Mouse (Mus musculus): ENCODE results near the gene Fshb. TPM values are rescaled to one million over a fixed set of nuclear protein-coding genes. Genes with fewer than 3 reads are reported as not detected.
A peak's percentile ranks its signal among the peaks of the same experiment; 100 is the strongest.

Gene Fshb
- not detected for total RNA-seq (2021)

DNA sequence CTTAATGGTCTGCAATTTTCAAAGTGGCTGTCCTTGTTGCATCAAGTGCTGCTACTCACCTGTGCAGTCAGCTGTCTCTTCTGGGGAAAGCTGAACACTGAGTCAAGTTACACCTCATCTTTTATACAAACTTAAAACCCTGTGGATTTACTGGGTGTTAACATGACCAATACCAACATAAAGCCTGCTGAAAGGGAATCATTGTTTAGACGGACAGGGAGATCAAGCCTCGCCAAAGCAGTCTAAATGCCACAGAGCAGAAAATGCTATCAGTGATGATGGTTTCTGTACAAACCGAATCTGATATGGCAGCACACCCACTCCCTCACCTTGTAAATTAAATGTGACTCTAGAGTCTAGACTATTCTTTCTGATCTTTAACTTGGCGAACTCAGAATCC, at the start of gene Fshb:
Gene Fshb, minus strand, starts transcription at position 101 of the 400 bp plus-strand sequence.
- intact Hi-C loops (cut with DNase I): no loop called here

DNA sequence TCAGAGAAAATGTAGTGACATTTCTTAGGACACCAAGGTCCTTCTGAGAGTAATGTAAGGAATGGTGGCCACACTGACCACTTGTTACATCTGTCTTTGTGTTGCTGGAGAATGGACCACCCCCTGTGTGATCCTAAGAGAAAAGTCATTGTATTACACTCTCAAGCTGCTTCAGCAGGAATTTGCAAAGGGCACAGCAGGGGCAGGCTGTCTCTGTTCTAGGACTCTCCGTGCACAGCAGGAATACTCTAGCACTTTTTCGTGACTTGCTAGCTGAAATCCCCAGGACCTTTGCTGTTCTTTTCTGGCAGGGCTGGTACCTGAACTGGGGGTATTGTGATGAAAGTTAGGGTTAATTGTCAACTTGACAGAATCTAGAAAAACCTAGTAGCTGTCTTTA, 24.8 kb upstream of the Fshb start:
- DNase-seq: no peak
- intact Hi-C loops (cut with DNase I): loop anchor here (10.0 kb wide), 1 partner anchor 781 kb away; no protein-coding TSS in a partner anchor

More for the DNA sequence above, at the start of gene Fshb:
- no peak for DNase-seq

DNA sequence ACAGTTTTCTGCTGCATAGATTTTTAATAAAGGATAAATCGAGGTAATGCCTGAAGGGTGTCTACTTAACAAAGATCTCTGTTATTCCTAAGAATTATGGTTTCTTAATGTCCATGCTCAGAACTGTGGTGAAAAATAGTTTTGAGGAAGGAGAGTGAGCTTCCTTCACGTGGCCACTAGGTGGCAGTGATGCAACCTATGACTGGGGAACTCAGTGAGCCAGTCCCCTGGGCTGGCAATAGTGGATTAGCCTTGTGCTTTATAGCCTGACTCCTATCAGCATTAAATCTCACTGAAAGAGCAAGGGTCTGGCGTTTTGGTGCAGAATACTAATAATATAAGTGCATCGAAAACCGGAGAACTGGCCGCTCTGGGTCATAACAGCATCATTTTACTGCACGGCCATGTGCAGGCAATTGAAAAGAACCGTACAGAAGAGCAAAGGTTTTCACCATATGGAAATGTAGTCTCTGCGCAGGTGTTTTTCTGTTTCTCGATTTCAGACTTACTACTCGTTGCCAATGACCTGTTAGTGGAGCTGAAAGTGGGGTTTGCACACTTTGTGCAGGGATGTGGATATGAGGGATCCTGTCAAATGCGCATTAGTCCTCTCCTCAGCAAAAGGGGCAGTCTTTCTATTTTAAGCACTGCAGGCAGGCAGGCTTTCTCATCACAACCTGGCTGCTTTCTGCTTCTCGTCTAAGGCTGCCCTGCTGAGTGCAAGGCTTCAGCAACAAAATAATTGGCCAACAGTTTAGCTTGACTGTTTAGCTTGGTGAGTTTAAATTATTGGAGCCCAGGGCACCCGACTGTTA, 23.8 kb upstream of the Fshb start:
- intact Hi-C loops (cut with DNase I): loop anchor here (10.0 kb wide), 1 partner anchor 782 kb away; no protein-coding TSS in a partner anchor

DNA sequence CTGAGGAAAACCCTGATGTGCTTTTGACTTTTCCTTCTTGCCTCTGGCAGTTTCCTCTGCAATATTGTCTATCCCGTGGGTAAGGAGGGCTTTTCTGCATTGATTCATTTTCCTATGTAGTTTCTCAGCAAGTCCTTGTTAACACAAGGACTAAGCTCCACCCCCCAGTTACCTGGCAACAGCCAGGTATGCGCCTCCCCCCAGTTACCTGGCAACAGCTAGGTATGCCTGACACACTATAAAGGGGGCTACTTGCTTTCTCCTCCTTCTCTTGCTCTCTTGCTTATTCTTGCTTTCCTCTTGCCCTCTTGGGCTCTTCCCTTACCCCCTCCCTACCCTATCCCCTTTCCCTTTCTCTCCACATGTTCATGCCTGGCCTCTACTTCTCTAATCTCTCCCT, 3.8 kb upstream of the Fshb start:
- no peak for DNase-seq
- intact Hi-C loops (cut with DNase I): no loop called here

More for the DNA sequence above, 23.8 kb upstream of the Fshb start:
- DNase-seq: peak; percentile 35

DNA sequence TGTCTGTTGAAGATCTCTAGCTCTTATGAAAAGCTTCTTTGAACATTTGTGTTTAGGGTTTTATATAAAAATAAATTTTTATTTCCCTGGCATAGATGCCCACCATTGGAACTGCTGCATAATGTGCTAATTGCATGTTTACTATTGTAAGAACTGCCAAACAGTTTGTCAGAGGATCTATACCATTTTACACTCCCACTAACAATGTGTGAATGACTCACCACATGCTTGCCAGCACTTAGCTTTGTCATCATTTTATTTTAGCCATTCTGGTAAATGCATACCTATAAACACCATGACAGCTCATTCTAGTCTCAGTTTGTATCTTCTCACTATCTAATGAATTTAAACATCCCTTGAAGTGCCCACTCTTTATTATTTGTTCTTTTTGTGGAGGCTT, 13.5 kb downstream of the Fshb start:
- intact Hi-C loops (cut with DNase I): no loop called here
- DNase-seq: no peak

DNA sequence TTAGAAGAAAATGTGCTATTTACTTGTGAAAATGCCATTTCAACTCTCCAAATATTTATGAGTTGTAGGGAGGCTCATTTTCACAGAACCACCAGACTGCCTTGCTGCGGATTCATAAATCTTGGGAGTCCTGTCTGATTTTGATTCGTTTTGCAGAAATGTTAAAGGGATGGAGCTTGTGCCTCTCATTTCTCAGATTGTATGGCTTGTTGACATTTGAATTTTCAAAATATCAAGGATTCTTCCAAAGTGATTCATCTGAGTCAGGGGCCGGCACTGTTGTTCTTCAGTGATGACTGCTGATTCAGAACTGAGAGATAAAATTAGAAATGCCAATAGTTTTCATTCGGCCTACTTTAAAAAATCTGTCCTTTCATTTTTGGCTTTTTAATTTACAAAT, 18.6 kb downstream of the Fshb start:
- DNase-seq: no peak
- intact Hi-C loops (cut with DNase I): no loop called here

DNA sequence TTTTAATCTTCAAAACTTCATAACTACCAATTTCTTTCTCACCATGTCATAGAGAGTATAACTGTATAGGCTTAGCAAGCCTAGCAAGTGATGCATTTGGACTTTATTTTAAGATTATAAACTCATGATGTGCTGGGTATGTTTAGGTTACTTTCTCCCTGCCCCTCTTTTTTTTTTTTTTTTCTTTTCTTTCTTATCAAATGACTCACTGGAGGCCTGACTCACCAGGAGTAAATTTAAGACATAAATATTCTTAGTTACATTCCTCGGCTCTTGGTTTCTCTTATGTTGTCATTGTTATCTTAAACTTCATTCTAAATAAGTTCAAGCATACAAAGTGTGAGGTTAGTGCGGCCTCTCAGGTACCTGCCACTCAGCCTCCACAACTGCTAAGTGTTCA, 23.5 kb downstream of the Fshb start:
- intact Hi-C loops (cut with DNase I): no loop called here

DNA sequence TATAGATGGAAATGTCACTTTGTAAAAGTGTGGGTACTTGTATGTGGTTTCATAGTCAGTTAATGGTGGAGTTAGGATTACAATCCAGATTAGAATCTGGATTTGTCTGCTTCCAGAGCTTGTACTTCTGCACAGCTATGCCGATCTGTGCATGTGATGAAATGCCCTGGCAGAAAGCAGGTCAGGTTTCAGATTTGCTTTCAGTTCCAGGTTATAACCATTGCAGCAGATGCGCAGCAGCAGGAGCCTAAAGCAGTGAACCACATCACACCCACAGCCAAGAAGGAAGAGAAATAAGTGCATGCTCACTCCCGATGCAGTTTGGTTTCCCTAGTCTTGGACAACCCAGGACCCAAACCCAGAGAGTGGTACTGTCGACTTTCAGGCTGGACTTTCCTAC, 34.8 kb downstream of the Fshb start:
- DNase-seq: no peak
- intact Hi-C loops (cut with DNase I): no loop called here

More for the DNA sequence above, 23.5 kb downstream of the Fshb start:
- DNase-seq: no peak

DNA sequence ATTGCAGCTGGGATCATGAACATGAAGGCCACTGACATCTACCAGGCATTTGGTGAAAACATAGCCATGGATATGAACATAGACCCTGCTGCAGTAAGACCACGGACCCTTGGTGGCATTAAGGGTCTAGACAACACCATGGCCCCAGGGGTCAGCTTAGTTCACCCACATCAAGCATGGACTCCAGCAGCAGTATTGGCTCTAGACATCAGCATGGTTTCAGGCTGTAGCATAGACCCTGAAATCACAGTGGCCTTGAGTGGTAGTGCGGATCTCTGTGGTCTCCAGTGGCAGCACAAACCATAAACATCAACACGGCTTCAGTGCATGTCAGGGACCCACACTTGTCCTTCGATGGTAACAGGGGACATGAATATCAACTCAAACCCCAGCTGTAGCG, 36.7 kb downstream of the Fshb start:
- no peak for DNase-seq
- intact Hi-C loops (cut with DNase I): no loop called here

DNA sequence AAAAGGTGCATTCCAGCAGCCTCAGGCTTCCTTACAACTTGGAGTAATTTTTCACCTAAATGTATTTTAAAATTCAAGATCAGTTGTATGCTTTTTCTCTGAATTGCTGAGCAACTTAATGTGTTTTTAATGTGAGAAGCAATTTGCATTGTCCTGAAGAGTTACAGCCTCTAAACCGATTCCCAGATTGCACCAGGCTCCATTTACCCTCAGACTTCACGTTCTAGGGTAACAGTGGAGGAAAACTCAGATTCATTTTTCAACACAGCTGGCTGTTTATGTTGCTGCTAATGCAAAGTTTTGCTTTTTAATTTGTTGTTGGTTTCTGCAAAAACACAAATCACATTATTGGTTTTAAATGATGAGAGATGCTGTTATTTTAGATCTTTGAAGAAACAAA, 40.1 kb downstream of the Fshb start:
- DNase-seq: no peak
- intact Hi-C loops (cut with DNase I): no loop called here

DNA sequence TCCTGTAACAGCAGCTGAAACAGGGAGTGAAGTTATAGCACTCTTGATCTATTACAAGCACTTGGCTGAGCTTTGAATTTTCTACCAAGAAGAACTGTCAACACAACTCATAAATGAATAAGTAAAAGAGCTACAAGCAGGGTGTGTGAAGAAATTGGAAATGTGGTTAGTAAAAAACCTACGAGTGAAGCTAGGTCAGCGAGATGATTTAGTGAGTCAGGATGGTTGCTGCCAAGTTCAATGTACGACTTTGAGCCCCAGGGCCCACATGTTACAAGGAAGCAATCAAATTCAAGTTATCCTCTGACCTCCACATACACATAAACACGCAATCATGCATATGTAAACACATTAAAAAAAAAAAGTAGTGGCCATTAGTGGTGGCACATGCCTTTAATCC, 46.3 kb downstream of the Fshb start:
- intact Hi-C loops (cut with DNase I): no loop called here
- DNase-seq: no peak

DNA sequence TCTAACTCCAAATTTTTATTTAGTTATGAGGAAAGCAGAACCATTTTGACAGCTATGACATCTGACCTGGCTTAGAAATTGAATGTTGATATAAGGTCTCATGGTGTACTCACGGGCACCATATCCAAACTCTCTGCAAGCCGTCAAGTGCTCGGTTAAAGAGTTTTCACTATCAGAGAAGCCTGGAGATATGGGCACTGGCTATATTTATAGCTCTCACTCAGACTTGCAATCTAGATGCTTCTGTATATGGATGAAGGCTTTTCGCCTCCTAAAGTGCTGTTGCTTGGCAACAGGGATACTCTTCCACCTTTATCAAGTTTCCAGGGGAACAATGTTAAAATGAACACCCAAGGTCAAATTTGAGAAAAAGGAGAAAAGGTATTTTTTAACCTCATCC, 47.1 kb downstream of the Fshb start:
- no peak for DNase-seq
- intact Hi-C loops (cut with DNase I): no loop called here

DNA sequence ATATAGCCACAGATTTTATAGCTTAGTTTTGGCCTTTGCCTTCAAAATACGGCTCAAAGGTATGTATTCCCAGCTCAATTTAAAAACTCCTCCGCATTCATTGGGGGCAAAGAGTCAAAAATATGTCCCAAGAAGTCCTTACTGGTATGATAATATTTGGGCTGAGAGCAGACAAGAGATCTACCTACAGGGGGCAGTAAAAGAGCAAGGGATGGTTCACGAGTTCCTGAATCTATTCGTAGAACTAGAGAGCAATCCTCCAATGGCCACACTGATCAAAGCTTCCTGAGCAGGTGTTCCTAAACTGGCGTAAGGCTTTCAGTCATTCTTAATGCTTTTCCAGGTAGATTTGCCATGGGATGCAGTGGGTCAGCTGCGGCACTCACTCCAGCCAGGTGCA, 49.3 kb downstream of the Fshb start:
- no peak for DNase-seq

DNA sequence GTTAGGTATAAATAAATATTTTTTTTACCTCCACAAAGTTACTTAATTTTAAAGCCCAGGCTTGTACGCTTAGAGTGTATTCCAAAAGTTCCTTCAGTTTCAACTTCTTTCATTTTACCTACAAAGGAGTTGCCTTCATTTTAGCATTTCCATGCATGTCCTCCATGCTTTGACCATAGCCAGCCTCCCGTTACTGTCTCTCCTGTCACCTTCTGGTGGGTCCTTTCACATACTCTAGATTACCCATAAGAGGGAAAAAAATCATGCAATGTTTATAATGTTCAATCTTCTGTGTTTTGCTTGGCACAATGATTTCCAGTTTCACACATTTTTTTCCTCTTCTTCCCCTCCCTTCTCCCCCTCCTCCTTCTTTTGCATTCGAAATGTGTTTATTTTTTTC, 53.1 kb downstream of the Fshb start:
- intact Hi-C loops (cut with DNase I): no loop called here
- DNase-seq: no peak

More for the DNA sequence above, 49.3 kb downstream of the Fshb start:
- intact Hi-C loops (cut with DNase I): no loop called here

Other genes with a start within 250 kb of the Fshb start
- 10 to 100 TPM; 32.3 to 33.0 TPM for gene Arl14ep, start 85.2 kb downstream of the Fshb start, total RNA-seq (2021)
- gene Kcna4, start 231.0 kb upstream of the Fshb start, total RNA-seq (2021): 10 to 100 TPM; 20.8 to 27.1 TPM